Mouse (Mus musculus): Measurements from ENCODE around the gene Olfr1090. TPM values are rescaled to one million over a fixed set of nuclear protein-coding genes. Genes with fewer than 3 reads are reported as not detected.

Olfr1090 gene
- not detected in 2 replicates for polyA plus RNA-seq (2015; fragmentation: Nextera tagmentation; extraction: Ambion mirVana)

- no peak within 1 kb of the TSS for H3K27ac ChIP-seq (ENCODE audit: low read length)
- no peaks in the 10 kb centered on the region for H3K4me1 ChIP-seq (ENCODE audit: insufficient read depth, low read length)
- no peak within 1 kb of the TSS for H3K9ac ChIP-seq (replicated peaks; ENCODE audit: low read length)
- no peaks in the 10 kb centered on the region for H3K36me3 ChIP-seq (ENCODE audit: insufficient read depth, low read length)
- no peaks in the 10 kb centered on the region for H3K27me3 ChIP-seq (ENCODE audit: insufficient read depth, low read length)
- no peak within 1 kb of the TSS for H3K4me2 ChIP-seq (replicated peaks; ENCODE audit: low read depth, low read length)
- no peak for ATAC-seq (ENCODE audit: low FRiP score, low TSS enrichment)
- H3K9me3 ChIP-seq (ENCODE audit: low read length), result no peaks in the 10 kb centered on the region
- no peak within 1 kb of the TSS for H3K4me3 ChIP-seq (ENCODE audit: low read length)
- WGBS, result 91% methylated on average over 1 of the region's 1 CpGs
These were observed at the start of gene Olfr1090 for GRCm38 (mm10) chr2:86758893-86759292. Gene Olfr1090 (minus strand): TSS chr2:86758993.

- ATAC-seq (ENCODE audit: low FRiP score, low TSS enrichment), result no peak
- Histone ChIP-seq H3K9ac (replicated peaks; ENCODE audit: low read length) (no peak within 1 kb of the TSS), H3K4me1 (ENCODE audit: insufficient read depth, low read length) (no peaks in the 10 kb centered on the region), H3K4me2 (replicated peaks; ENCODE audit: low read depth, low read length) (no peak within 1 kb of the TSS), H3K9me3 (ENCODE audit: low read length) (no peaks in the 10 kb centered on the region), H3K36me3 (ENCODE audit: insufficient read depth, low read length) (no peaks in the 10 kb centered on the region), H3K27me3 (ENCODE audit: insufficient read depth, low read length) (no peaks in the 10 kb centered on the region), H3K4me3 (ENCODE audit: low read length) (no peak within 1 kb of the TSS), H3K27ac (ENCODE audit: low read length) (no peak within 1 kb of the TSS)
- 79% methylated on average over 2 of the region's 2 CpGs for WGBS
These were observed 23.4 kb upstream of the Olfr1090 start, which contains the start of gene Olfr1093 for GRCm38 (mm10) chr2:86782179-86782578. Gene Olfr1093 (plus strand): TSS chr2:86782479.

- H3K9me3 ChIP-seq (ENCODE audit: low read length), result no peaks in the 10 kb centered on the region
- H3K9ac ChIP-seq (replicated peaks; ENCODE audit: low read length), result no peak overlapping the region
- no peak overlapping the region for H3K27ac ChIP-seq (ENCODE audit: low read length)
- H3K27me3 ChIP-seq (ENCODE audit: insufficient read depth, low read length), result no peaks in the 10 kb centered on the region
- no peaks in the 10 kb centered on the region for H3K36me3 ChIP-seq (ENCODE audit: insufficient read depth, low read length)
- ATAC-seq (ENCODE audit: low FRiP score, low TSS enrichment), result no peak
- 94% methylated on average over 6 of the region's 6 CpGs for WGBS
- H3K4me1 ChIP-seq (ENCODE audit: insufficient read depth, low read length), result no peaks in the 10 kb centered on the region
- H3K4me3 ChIP-seq (ENCODE audit: low read length), result no peak overlapping the region
- no peak overlapping the region for H3K4me2 ChIP-seq (replicated peaks; ENCODE audit: low read depth, low read length)
These were observed 2.3 kb upstream of the Olfr1090 start for GRCm38 (mm10) chr2:86761050-86761449.

- no peak within 1 kb of the TSS for H3K4me2 ChIP-seq (replicated peaks; ENCODE audit: low read depth, low read length)
- H3K36me3 ChIP-seq (ENCODE audit: insufficient read depth, low read length), result no peaks in the 10 kb centered on the region
- H3K4me1 ChIP-seq (ENCODE audit: insufficient read depth, low read length), result no peaks in the 10 kb centered on the region
- H3K27ac ChIP-seq (ENCODE audit: low read length), result no peak within 1 kb of the TSS
- no peak within 1 kb of the TSS for H3K9ac ChIP-seq (replicated peaks; ENCODE audit: low read length)
- no peak for ATAC-seq (ENCODE audit: low FRiP score, low TSS enrichment)
- no peaks in the 10 kb centered on the region for H3K27me3 ChIP-seq (ENCODE audit: insufficient read depth, low read length)
- H3K4me3 ChIP-seq (ENCODE audit: low read length), result no peak within 1 kb of the TSS
- H3K9me3 ChIP-seq (ENCODE audit: low read length), result no peaks in the 10 kb centered on the region
These were observed 25.2 kb downstream of the Olfr1090 start, which contains the start of gene Olfr1089 for GRCm38 (mm10) chr2:86733601-86734000. Gene Olfr1089 (minus strand): TSS chr2:86733701.

Other genes starting within 250 kb of the Olfr1090 start
- gene Olfr1079, start 216.5 kb downstream of the Olfr1090 start, polyA plus RNA-seq (2015; fragmentation: Nextera tagmentation; extraction: Ambion mirVana), result not detected in 2 replicates
- gene Olfr1080, start 200.8 kb downstream of the Olfr1090 start, polyA plus RNA-seq (2015; fragmentation: Nextera tagmentation; extraction: Ambion mirVana), result not detected in 2 replicates
- gene Olfr1082, start 160.0 kb downstream of the Olfr1090 start, polyA plus RNA-seq (2015; fragmentation: Nextera tagmentation; extraction: Ambion mirVana), result not detected in 2 replicates
- not detected in 2 replicates for gene Olfr1084, start 119.3 kb downstream of the Olfr1090 start, polyA plus RNA-seq (2015; fragmentation: Nextera tagmentation; extraction: Ambion mirVana)
- gene Olfr1085, start 97.0 kb downstream of the Olfr1090 start, polyA plus RNA-seq (2015; fragmentation: Nextera tagmentation; extraction: Ambion mirVana), result not detected in 2 replicates
- not detected in 2 replicates for gene Olfr1086, start 78.9 kb downstream of the Olfr1090 start, polyA plus RNA-seq (2015; fragmentation: Nextera tagmentation; extraction: Ambion mirVana)
- not detected in 2 replicates for gene Olfr1087, start 60.6 kb downstream of the Olfr1090 start, polyA plus RNA-seq (2015; fragmentation: Nextera tagmentation; extraction: Ambion mirVana)
- not detected in 2 replicates for gene Olfr1089, start 25.3 kb downstream of the Olfr1090 start, polyA plus RNA-seq (2015; fragmentation: Nextera tagmentation; extraction: Ambion mirVana)
- gene Olfr1093, start 23.5 kb upstream of the Olfr1090 start, polyA plus RNA-seq (2015; fragmentation: Nextera tagmentation; extraction: Ambion mirVana), result not detected in 2 replicates
- gene Olfr141, start 51.0 kb upstream of the Olfr1090 start, polyA plus RNA-seq (2015; fragmentation: Nextera tagmentation; extraction: Ambion mirVana), result not detected in 2 replicates
- not detected in 2 replicates for gene Olfr1094, start 65.7 kb upstream of the Olfr1090 start, polyA plus RNA-seq (2015; fragmentation: Nextera tagmentation; extraction: Ambion mirVana)
- not detected in 2 replicates for gene Olfr1095, start 92.7 kb upstream of the Olfr1090 start, polyA plus RNA-seq (2015; fragmentation: Nextera tagmentation; extraction: Ambion mirVana)
- not detected in 2 replicates for gene Gm13723, start 115.8 kb upstream of the Olfr1090 start, polyA plus RNA-seq (2015; fragmentation: Nextera tagmentation; extraction: Ambion mirVana)
- gene Olfr1097, start 133.2 kb upstream of the Olfr1090 start, polyA plus RNA-seq (2015; fragmentation: Nextera tagmentation; extraction: Ambion mirVana), result not detected in 2 replicates
- not detected in 2 replicates for gene Olfr1098, start 165.6 kb upstream of the Olfr1090 start, polyA plus RNA-seq (2015; fragmentation: Nextera tagmentation; extraction: Ambion mirVana)
- not detected in 2 replicates for gene Olfr1099, start 201.7 kb upstream of the Olfr1090 start, polyA plus RNA-seq (2015; fragmentation: Nextera tagmentation; extraction: Ambion mirVana)
- gene Olfr1100, start 221.0 kb upstream of the Olfr1090 start, polyA plus RNA-seq (2015; fragmentation: Nextera tagmentation; extraction: Ambion mirVana), result not detected in 2 replicates
- gene Olfr1101, start 232.2 kb upstream of the Olfr1090 start, polyA plus RNA-seq (2015; fragmentation: Nextera tagmentation; extraction: Ambion mirVana), result not detected in 2 replicates
- gene Olfr1102, start 239.4 kb upstream of the Olfr1090 start, polyA plus RNA-seq (2015; fragmentation: Nextera tagmentation; extraction: Ambion mirVana), result not detected in 2 replicates